Mouse (Mus musculus) CD4-positive, CD25-positive, alpha-beta regulatory T cell, adult 2 months (primary cell): ENCODE data around the gene Ppm1h.

Experiments used
- DNase-seq: peaks from one replicate; pipeline ENCODE4 v3.0.0-alpha.2; 2012; ENCODE audit warnings: low read depth, low spot score

Ppm1h gene

GRCm38 (mm10) chr10:122678541-122679436 lies at the start of gene Ppm1h:
Ppm1h (plus strand) TSS chr10:122678762.
- peak; percentile 86 for DNase-seq

GRCm38 (mm10) chr10:122629003-122629402 lies 49.6 kb upstream of the Ppm1h start:
- peak; percentile 18 for DNase-seq

- DNase-seq, result no peak
These were observed 38.7 kb upstream of the Ppm1h start for GRCm38 (mm10) chr10:122639879-122640278.

GRCm38 (mm10) chr10:122641263-122641795 lies 37.2 kb upstream of the Ppm1h start:
- DNase-seq, result no peak

- DNase-seq, result no peak
These were observed 36.4 kb upstream of the Ppm1h start for GRCm38 (mm10) chr10:122642125-122642524.

- peak; percentile 73 for DNase-seq
These were observed 26.6 kb upstream of the Ppm1h start for GRCm38 (mm10) chr10:122651932-122652331.

GRCm38 (mm10) chr10:122652578-122652977 lies 26.0 kb upstream of the Ppm1h start:
- peak; percentile 4 for DNase-seq

- no peak for DNase-seq
These were observed 12.9 kb upstream of the Ppm1h start for GRCm38 (mm10) chr10:122665652-122666051.

GRCm38 (mm10) chr10:122671253-122671652 lies 7.3 kb upstream of the Ppm1h start:
- DNase-seq, result no peak

- DNase-seq, result no peak
These were observed 6.5 kb upstream of the Ppm1h start for GRCm38 (mm10) chr10:122672044-122672443.

GRCm38 (mm10) chr10:122679437-122680045 lies 979 bp downstream of the Ppm1h start:
- DNase-seq, result peak; percentile 60

GRCm38 (mm10) chr10:122680387-122681084 lies 2.0 kb downstream of the Ppm1h start:
- peak; percentile 74 for DNase-seq

- DNase-seq, result peak; percentile 11
These were observed 2.5 kb downstream of the Ppm1h start for GRCm38 (mm10) chr10:122681085-122681408.

- no peak for DNase-seq
These were observed 5.3 kb downstream of the Ppm1h start for GRCm38 (mm10) chr10:122683819-122684330.

GRCm38 (mm10) chr10:122685297-122685696 lies 6.7 kb downstream of the Ppm1h start:
- no peak for DNase-seq

GRCm38 (mm10) chr10:122685836-122686531 lies 7.4 kb downstream of the Ppm1h start:
- no peak for DNase-seq

GRCm38 (mm10) chr10:122690698-122691097 lies 12.1 kb downstream of the Ppm1h start:
- no peak for DNase-seq

GRCm38 (mm10) chr10:122693158-122693777 lies 14.7 kb downstream of the Ppm1h start:
- DNase-seq, result no peak

GRCm38 (mm10) chr10:122693911-122694618 lies 15.5 kb downstream of the Ppm1h start:
- no peak for DNase-seq

- DNase-seq, result no peak
These were observed 17.8 kb downstream of the Ppm1h start for GRCm38 (mm10) chr10:122696335-122696734.
